In the genomic region with DNA sequence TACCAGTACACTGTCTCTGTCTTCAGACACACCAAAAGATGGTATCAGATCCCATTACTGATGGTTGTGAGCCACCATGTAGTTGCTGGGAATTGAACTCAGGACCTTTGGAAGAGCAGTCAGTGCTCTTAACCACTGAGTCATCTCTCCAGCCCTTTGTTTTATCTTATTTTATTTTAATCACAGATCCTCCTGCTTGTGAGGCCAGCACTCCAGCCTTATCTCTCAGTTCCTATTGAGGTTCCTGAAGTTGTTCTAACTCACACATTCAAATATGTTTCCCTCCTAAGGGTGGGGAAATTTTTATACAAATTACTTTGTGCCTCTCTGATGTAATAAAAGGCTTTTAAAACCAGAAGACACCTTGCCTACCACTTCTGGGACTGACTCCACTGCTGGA, we compare ENCODE assay signal across 20 mouse cellular contexts. TPM values are rescaled to one million over a fixed set of nuclear protein-coding genes. Genes with fewer than 3 reads are reported as not detected.
A peak's percentile ranks its signal among the peaks of the same experiment; 100 is the strongest.
DNase-seq lines count a peak whose midpoint lies in the region; ATAC-seq and TF ChIP-seq lines count a peak whose summit lies in the region.
"Had no signal": no experiment of that assay in that cellular context is flagged by ENCODE, and none has a peak within 500 bp of the region (broad histone marks: within the 10 kb centered on the region; RNA-seq: fewer than 3 reads in every experiment).

No protein-coding gene starts in this region.

- TF ChIP-seq EP300 in CH12.LX (IDR thresholded peaks at IDR 0.05; ENCODE audit: low read length), result no peak
- 0 out of 4 replicates have a peak, but pooled peaks of 1 of the 2 experiments have one; percentile 28 for TF ChIP-seq EP300 in MEL (IDR thresholded peaks at IDR 0.05; ENCODE audit: low read depth in 1 of 2, low read length in 2 of 2)

- dilution Hi-C loops in CH12.LX (cut with MboI; ENCODE audit: extremely low pct_ligation_motif_present, extremely low pct_unique_long_range_greater_than_20kb, low sequenced_read_pairs), result no loop called here

- H3K27me3 ChIP-seq in CH12.LX (replicated peaks), result no peaks in the 10 kb centered on the region
- no peaks in the 10 kb centered on the region for H3K27me3 ChIP-seq in MEL (ENCODE audit: control insufficient read depth in 1 of 2, insufficient read depth in 2 of 2, low read length in 2 of 2)
- H3K27me3 ChIP-seq in midbrain, postnatal 0 days (ENCODE audit: insufficient read depth, low read length), result no peaks in the 10 kb centered on the region
- H3K27me3 ChIP-seq: Patski had no signal

- H3K4me3 ChIP-seq in CH12.LX (replicated peaks in 1 of 3; ENCODE audit: low read depth in 2 of 3, low read length in 2 of 3, poor library complexity in 1 of 3), result no peak overlapping the region
- H3K4me3 ChIP-seq in MEL (ENCODE audit: control insufficient read depth in 1 of 2, insufficient read depth in 1 of 2, low read depth in 2 of 2, low read length in 2 of 2), result no peak overlapping the region
- no peak overlapping the region for H3K4me3 ChIP-seq in midbrain, postnatal 0 days (ENCODE audit: low read depth, low read length)

- peak; percentile 26 for DNase-seq in A20 (ENCODE audit: low read depth, low spot score)
- no peak for DNase-seq in CH12.LX (ENCODE audit: extremely low read depth)
- peak; percentile 57 for DNase-seq in MEL (ENCODE audit: low read depth, low spot score)
- peak; percentile 12 for DNase-seq in MEL-GATA-1-ER (ENCODE audit: extremely low read depth, low read depth)
- no peak for DNase-seq in midbrain, postnatal 0 days (ENCODE audit: low spot score)
- no peak for DNase-seq in cerebellum, postnatal 36 days
- DNase-seq in right cerebral cortex, postnatal 4 days, result no peak
- DNase-seq: adrenal gland, postnatal 25 days; B cell, adult 2 months; cerebellum, adult 11 months; cerebellum, adult 11-12 months; cerebellum, adult 18-20 months; cerebellum, adult 2 months; cerebellum, adult 8-10 months; cerebellum, adult 9-10 months had no signal

- H3K36me3 ChIP-seq in CH12.LX (replicated peaks in 1 of 2; ENCODE audit: control insufficient read depth in 1 of 2, insufficient read depth in 1 of 2, low read length in 1 of 2) (no peaks in the 10 kb centered on the region), MEL (ENCODE audit: control insufficient read depth in 1 of 2, insufficient read depth in 2 of 2, low read length in 2 of 2) (peaks cover 0 to 16% of the 10 kb centered on the region in 2 experiments; a peak in 2 of 4 replicates)
- peaks cover 7% of the 10 kb centered on the region; the same call in 1 of the 2 replicates for H3K36me3 ChIP-seq in midbrain, postnatal 0 days (ENCODE audit: insufficient read depth, low read length)
- H3K36me3 ChIP-seq: G1E had no signal

- no peaks in the 10 kb centered on the region for H3K9me3 ChIP-seq in CH12.LX (replicated peaks; ENCODE audit: low read length)
- H3K9me3 ChIP-seq in MEL (replicated peaks; ENCODE audit: insufficient read depth, low read length), result no peaks in the 10 kb centered on the region
- H3K9me3 ChIP-seq in midbrain, postnatal 0 days (ENCODE audit: low read length), result no peaks in the 10 kb centered on the region
- H3K9me3 ChIP-seq: G1E had no signal

- H3K9ac ChIP-seq in CH12.LX (ENCODE audit: insufficient read depth, low read depth) (no peak overlapping the region), MEL (ENCODE audit: control insufficient read depth, low read depth, low read length, poor library complexity, severe bottlenecking) (no peak overlapping the region)
- H3K9ac ChIP-seq in midbrain, postnatal 0 days (replicated peaks; ENCODE audit: low read length, poor library complexity, severe bottlenecking), result no peak overlapping the region

- TF ChIP-seq RAD21 in CH12.LX (IDR thresholded peaks at IDR 0.05; ENCODE audit: low read depth, low read length) (no peak), MEL (IDR thresholded peaks at IDR 0.05; ENCODE audit: low read depth, low read length) (no peak)

- in situ Hi-C loops in CH12.LX (cut with MboI; ENCODE audit: low pct_ligation_motif_present, low pct_unique_long_range_greater_than_20kb, low sequenced_read_pairs), result no loop called here

- TF ChIP-seq POLR2A in CH12.LX (IDR thresholded peaks at IDR 0.05; ENCODE audit: low read depth, low read length) (no peak), MEL (IDR thresholded peaks at IDR 0.05; ENCODE audit: control insufficient read depth in 1 of 2, insufficient read depth in 1 of 2, low read depth in 1 of 2, low read length in 2 of 2, poor library complexity in 1 of 2) (no peak)

- ATAC-seq in frontal cortex, adult (ENCODE audit: low TSS enrichment), result no peak
- ATAC-seq in midbrain, postnatal 0 days (ENCODE audit: low FRiP score), result no peak
- ATAC-seq: activated CD4-positive, CD25-positive, alpha-beta regulatory T cell, adult 4 months; CD4-positive, CD25-positive, alpha-beta regulatory T cell, adult 4 months; Patski had no signal

- H3K79me2 ChIP-seq in CH12.LX (replicated peaks; ENCODE audit: control insufficient read depth, extremely low read depth, insufficient read depth, poor library complexity, severe bottlenecking), result no peaks in the 10 kb centered on the region
- H3K79me2 ChIP-seq in MEL (ENCODE audit: control insufficient read depth, insufficient read depth, low read length, poor library complexity), result no peaks in the 10 kb centered on the region

- H3K27ac ChIP-seq in CH12.LX (ENCODE audit: insufficient read depth, low read depth), result no peak overlapping the region
- no peak overlapping the region for H3K27ac ChIP-seq in MEL (ENCODE audit: control insufficient read depth, low read depth, low read length)
- no peak overlapping the region for H3K27ac ChIP-seq in midbrain, postnatal 0 days (ENCODE audit: low read depth, low read length)

- H3K4me1 ChIP-seq in CH12.LX (ENCODE audit: control insufficient read depth in 1 of 2, insufficient read depth in 2 of 2) (peaks cover 10 to 46% of the 10 kb centered on the region in 2 experiments), MEL (ENCODE audit: control insufficient read depth in 1 of 2, insufficient read depth in 2 of 2, low read length in 2 of 2) (peaks cover 3 to 20% of the 10 kb centered on the region in 2 experiments)
- H3K4me1 ChIP-seq in midbrain, postnatal 0 days (ENCODE audit: insufficient read depth, low read length), result no peaks in the 10 kb centered on the region

- 0 out of 2 replicates have a peak overlapping the region, but pooled peaks have one; percentile 4 for H3K4me2 ChIP-seq in CH12.LX (ENCODE audit: insufficient read depth, low read depth, poor library complexity, severe bottlenecking)
- no peak overlapping the region for H3K4me2 ChIP-seq in midbrain, postnatal 0 days (ENCODE audit: low read depth, low read length, poor library complexity, severe bottlenecking)

- TF ChIP-seq CTCF in CH12.LX (conservative IDR thresholded peaks at IDR 0.05 in 1 of 2, IDR thresholded peaks at IDR 0.05 in 1 of 2; ENCODE audit: low read depth in 2 of 2, low read length in 2 of 2) (no peak), MEL (IDR thresholded peaks at IDR 0.05 in 2 of 3, conservative IDR thresholded peaks at IDR 0.05 in 1 of 3; ENCODE audit: control insufficient read depth in 1 of 3, insufficient read depth in 1 of 3, low read depth in 2 of 3, low read length in 3 of 3, poor library complexity in 1 of 3, severe bottlenecking in 1 of 3) (no peak)
- TF ChIP-seq CTCF in midbrain, postnatal 0 days (IDR thresholded peaks at IDR 0.05), result no peak

TF ChIP-seq in CH12.LX, 34 proteins besides CTCF, POLR2A, EP300 and RAD21 (continues in another document):
- TF ChIP-seq MAZ (IDR thresholded peaks at IDR 0.05; ENCODE audit: low read depth, low read length) (no peak), NELFE (IDR thresholded peaks at IDR 0.05; ENCODE audit: low read depth, low read length) (no peak), E2F4 (IDR thresholded peaks at IDR 0.05; ENCODE audit: insufficient replicate concordance, low read depth, low read length) (no peak), RCOR1 (conservative IDR thresholded peaks at IDR 0.05; ENCODE audit: low read depth, low read length) (no peak), ZNF384 (IDR thresholded peaks at IDR 0.05; ENCODE audit: low read depth, low read length) (no peak), MAFK (IDR thresholded peaks at IDR 0.05; ENCODE audit: insufficient replicate concordance, low read length) (no peak), CHD1 (IDR thresholded peaks at IDR 0.05; ENCODE audit: low read depth, low read length) (no peak), USF2 (conservative IDR thresholded peaks at IDR 0.05; ENCODE audit: low read depth, low read length) (no peak)

TF ChIP-seq in MEL, 35 proteins besides CTCF, POLR2A, EP300 and RAD21:
- TF ChIP-seq MYB (IDR thresholded peaks at IDR 0.05; ENCODE audit: low read depth, low read length), result no peak
- TF ChIP-seq GATA1 (IDR thresholded peaks at IDR 0.05; ENCODE audit: low read depth, low read length), result peak; percentile 69
- TF ChIP-seq POLR2AphosphoS2 (IDR thresholded peaks at IDR 0.05; ENCODE audit: low read length), result no peak
- no peak for TF ChIP-seq CHD2 (IDR thresholded peaks at IDR 0.05; ENCODE audit: low read length)
- peak; percentile 72; the same call in 1 of the 2 replicates for TF ChIP-seq MAFK (IDR thresholded peaks at IDR 0.05; ENCODE audit: borderline replicate concordance, low read depth, low read length)
- no peak for TF ChIP-seq ZKSCAN1 (IDR thresholded peaks at IDR 0.05; ENCODE audit: low read depth, low read length)
- no peak for TF ChIP-seq UBTF (IDR thresholded peaks at IDR 0.05; ENCODE audit: borderline replicate concordance, insufficient read depth, low read depth, low read length)
- no peak for TF ChIP-seq KAT2A (conservative IDR thresholded peaks at IDR 0.05; ENCODE audit: low read depth, low read length)
- peak; percentile 97 for TF ChIP-seq TBP (IDR thresholded peaks at IDR 0.05; ENCODE audit: low read depth, low read length)
TF ChIP-seq in MEL: peak in this region for 3.

RNA-seq across cellular contexts. Expression of a gene that starts 41.8 kb away (rescaled TPM):
- total RNA-seq in CH12.LX (2012; rRNA removed) (57.0 and 71.6 TPM in 2 replicates), CH12.LX (2014; rRNA removed) (48.3 and 55.1 TPM in 2 replicates), MEL (2012; rRNA removed) (68.4 and 80.2 TPM in 2 replicates)
- polyA plus RNA-seq in CH12.LX (2012; ENCODE audit: insufficient read length, low read depth) (77.6 and 80.0 TPM in 2 replicates), MEL (2012; ENCODE audit: insufficient read depth in 1 of 2, insufficient read length in 2 of 2, low read depth in 1 of 2, low replicate concordance in 2 of 2, missing spikeins in 1 of 2) (10 to 100 TPM in 1 of 2 experiments, not detected in 1; 73.1 TPM)
- total RNA-seq in midbrain, postnatal 0 days (2014; rRNA removed), result 47.7 and 51.1 TPM in 2 replicates
- 53.0 and 56.8 TPM in 2 replicates for polyA plus RNA-seq in midbrain, postnatal 0 days (2015; fragmentation: Nextera tagmentation; extraction: Ambion mirVana)

RNA-seq across cellular contexts. Expression of a gene that starts 50.8 kb away (rescaled TPM):
- 5.3 and 9.1 TPM in 2 replicates for total RNA-seq in CH12.LX (2012; rRNA removed)
- 1.2 and 1.5 TPM in 2 replicates for total RNA-seq in CH12.LX (2014; rRNA removed)
- polyA plus RNA-seq in CH12.LX (2012; ENCODE audit: insufficient read length, low read depth), result 1.4 and 3.1 TPM in 2 replicates
- 3.4 and 4.1 TPM in 2 replicates for total RNA-seq in MEL (2012; rRNA removed)
- 1 to 10 TPM in 1 of 2 experiments, not detected in 1; 6.7 TPM for polyA plus RNA-seq in MEL (2012; ENCODE audit: insufficient read depth in 1 of 2, insufficient read length in 2 of 2, low read depth in 1 of 2, low replicate concordance in 2 of 2, missing spikeins in 1 of 2)
- total RNA-seq in midbrain, postnatal 0 days (2014; rRNA removed), result 17.5 and 22.6 TPM in 2 replicates
- polyA plus RNA-seq in midbrain, postnatal 0 days (2015; fragmentation: Nextera tagmentation; extraction: Ambion mirVana), result 17.7 and 18.7 TPM in 2 replicates

Comparison
In these comparisons a context has a peak if more than half of its experiments do, and no peak if none do; other contexts are left out.
1. DNase-seq: peak in A20 (single experiment), MEL (single experiment) and MEL-GATA-1-ER (single experiment); none in CH12.LX (single experiment), midbrain, postnatal 0 days (single experiment), cerebellum, postnatal 36 days (0 of 2) and right cerebral cortex, postnatal 4 days (single experiment).